Mouse (Mus musculus): ENCODE data around the gene D2hgdh.
"Not testable (repeated sequence)": the region's sequence is repeated elsewhere in the genome, so short reads cannot be mapped to it uniquely, and the experiment has no call there.

Gene D2hgdh

DNA sequence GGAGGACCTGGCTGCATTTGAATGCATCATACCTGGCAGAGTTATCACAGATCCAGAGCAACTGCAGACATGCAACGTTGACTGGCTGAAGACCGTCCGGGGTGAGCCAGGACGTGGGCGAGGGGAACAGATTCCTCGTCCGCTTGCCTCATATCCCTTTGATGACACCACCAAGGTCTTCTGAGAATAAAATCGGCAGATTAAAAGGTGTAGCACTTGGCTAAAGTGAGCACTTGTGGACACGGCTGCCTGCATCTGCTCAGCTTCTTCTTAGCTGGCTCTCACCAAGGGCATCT is 1.8 kb downstream of the D2hgdh start:
- no peak for DNase-seq (ENCODE audit: low spot score in 2 of 2)

DNA sequence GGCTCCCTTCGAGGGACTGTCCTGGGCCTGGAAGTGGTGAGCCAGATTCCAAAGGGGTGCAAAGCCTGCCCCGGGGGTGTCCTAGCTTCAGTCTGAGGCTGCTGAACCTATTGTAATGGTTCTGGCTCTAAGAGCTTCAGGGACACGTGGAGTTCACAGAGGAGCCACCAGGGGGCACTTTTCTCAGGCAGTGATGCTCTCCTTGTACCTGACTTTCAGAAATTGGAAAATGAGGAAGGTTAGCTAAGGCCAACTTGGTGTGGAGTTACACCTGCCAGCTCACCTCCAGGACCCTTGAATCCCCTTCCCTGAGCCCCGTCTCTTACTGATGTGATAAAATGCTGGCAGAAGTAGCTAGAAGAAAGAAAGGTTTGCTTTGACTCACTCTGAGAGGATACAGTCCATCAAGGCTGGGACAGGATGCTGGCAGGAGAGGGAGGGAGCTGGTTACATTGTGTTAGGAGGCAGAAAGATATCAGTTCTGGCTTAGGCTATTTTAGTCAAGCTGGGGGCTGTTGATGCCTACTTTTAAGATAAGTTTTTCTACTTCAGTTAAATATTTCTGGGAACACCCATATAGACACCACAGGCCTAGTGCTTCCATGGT is 8.1 kb downstream of the D2hgdh start:
- not testable (repeated sequence) for DNase-seq (ENCODE audit: low spot score in 2 of 2)

DNA sequence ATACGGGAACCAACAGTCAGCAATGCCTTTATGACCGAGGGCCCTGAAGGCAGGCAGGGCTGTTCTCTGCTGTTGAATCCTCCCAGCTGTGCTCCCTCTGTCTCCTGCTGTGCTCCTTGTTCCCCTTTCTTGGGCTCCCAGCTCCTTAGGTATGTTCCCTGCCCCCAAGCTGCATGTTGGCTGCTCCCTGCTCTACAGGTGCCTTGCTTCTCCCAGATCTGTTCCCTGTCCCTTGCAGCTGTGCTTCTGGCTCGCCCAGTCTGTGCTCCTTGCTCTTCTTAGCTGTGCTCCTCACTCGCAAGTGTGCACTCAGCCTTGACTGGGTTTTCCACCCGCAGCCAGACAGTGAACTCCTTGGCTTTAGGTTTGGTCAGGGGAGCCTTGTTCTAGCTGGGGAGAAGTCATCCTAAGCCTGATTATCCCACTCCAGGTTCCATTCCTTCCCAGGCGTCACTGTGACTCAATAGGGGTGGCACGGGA is 10.0 kb downstream of the D2hgdh start:
- no peak for DNase-seq (ENCODE audit: low spot score in 2 of 2)

- no peak for DNase-seq (ENCODE audit: low spot score in 2 of 2)
These were observed 10.5 kb downstream of the D2hgdh start for GRCm38 (mm10) chr1:93835211-93835610.

GRCm38 (mm10) chr1:93835876-93836531 is 11.3 kb downstream of the D2hgdh start:
- DNase-seq (ENCODE audit: low spot score in 2 of 2), result no peak

- no peak for DNase-seq (ENCODE audit: low spot score in 2 of 2)
These were observed 11.8 kb downstream of the D2hgdh start for GRCm38 (mm10) chr1:93836532-93836913.

DNA sequence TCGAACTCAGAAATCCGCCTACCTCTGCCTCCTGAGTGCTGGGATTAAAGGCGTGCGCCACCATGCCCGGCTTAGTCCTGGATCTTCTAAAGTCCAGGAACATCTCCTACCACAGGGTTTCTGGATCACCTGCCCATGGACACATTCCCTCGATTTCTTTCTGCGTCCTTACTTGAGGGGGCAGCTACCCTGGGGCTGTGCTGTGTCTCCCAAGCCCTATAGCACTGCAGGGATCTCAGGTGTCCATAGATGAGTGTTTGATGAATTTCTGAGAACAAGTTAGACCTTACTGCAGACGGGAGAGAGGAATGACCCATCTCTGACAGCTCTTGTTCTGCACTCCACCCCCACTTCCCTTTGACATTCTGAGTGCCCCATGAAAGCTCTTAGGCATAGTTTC is 12.6 kb downstream of the D2hgdh start:
- no peak for DNase-seq (ENCODE audit: low spot score in 2 of 2)

- DNase-seq (ENCODE audit: low spot score in 2 of 2), result not testable (repeated sequence)
These were observed 13.9 kb downstream of the D2hgdh start for GRCm38 (mm10) chr1:93838569-93838968.

DNA sequence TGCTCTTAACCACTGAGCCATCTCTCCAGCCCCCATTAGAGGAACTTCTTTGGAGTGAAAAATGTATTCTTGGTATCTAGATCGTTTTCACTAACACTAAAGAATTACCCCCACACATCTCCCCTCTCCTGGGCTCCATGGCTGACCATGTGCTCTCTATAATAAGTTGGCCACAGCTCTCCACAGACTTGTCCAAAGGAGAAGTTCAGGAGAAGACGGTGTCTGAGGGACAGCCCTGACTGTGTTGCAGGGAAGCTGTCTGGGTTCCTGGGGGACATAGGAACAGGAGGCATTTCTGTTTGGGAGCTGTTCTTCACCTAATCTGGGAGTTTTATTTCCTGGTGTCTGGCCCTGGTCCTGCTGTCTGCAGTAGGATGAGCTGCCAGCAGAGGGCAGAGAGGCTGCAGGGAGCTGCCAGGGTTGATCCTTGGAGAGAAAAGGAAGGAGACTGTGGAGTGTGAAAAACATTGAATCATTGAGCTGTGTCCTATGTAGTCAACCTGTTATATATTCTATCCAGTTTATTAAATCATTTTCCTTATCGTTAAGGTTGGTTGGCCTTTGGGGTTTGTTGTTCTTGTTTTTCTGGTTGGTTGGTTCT is 21.2 kb downstream of the D2hgdh start:
- DNase-seq (ENCODE audit: low spot score in 2 of 2), result not testable (repeated sequence)

DNA sequence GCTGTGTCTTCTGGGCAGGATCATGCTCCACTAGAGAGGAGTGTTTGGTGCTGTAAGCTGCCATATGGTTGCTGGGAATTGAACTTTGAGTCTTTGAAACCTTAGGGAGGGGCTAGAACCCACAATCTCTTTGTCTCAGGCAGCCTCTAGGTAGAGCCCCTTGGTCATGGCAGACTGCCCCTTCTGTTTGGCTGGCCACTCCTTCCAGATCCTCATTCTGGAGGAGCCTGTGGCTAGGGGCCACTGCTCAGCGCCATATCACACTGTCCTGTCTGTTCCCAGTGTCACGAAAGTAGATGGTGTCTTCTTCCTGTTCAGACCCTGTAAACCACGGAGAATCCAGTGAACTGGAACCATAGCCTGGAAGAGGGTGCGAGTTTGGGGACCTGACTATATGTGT is 31.1 kb downstream of the D2hgdh start:
- not testable (repeated sequence) for DNase-seq (ENCODE audit: low spot score in 2 of 2)

DNA sequence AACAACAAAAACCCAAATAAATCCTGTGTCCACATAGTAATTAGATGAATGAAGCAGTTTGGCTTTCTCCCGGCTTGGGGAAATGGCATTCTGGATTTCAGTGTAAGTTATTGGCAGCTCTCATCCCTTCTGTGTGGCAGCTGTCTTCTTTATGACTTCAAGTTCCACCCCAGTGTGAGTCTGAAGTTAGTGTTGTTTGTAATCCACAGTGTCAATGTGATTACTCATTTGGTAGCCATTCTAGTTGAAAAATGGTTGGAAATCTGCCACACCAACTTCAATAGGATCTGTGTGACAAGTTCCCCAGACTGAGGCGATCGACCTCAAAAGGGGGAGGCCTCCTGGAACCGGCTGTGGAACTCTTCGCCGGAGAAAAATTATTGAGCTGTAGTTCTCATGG is 32.7 kb downstream of the D2hgdh start:
- DNase-seq (ENCODE audit: low spot score in 2 of 2), result no peak

DNA sequence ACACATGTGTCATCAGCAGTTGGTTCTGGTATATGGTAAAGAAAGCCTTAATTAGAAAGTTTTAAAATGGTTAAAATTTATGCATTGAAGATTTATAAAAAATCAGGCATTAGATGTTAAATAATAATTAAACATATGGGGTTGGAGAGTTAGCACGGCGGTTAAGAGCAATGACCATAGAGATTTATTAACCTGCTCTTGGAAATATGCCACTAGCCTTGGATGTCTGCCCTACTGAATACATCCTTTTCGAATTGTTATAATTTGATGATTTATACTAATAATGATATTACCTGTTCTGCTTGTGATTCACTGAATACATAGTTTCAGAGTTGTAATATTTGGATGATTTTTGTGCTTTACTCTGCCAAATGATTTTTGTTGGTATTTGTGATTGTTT is 33.3 kb downstream of the D2hgdh start:
- no peak for DNase-seq (ENCODE audit: low spot score in 2 of 2)

- DNase-seq (ENCODE audit: low spot score in 2 of 2), result no peak
These were observed 34.9 kb downstream of the D2hgdh start for GRCm38 (mm10) chr1:93859619-93860018.

GRCm38 (mm10) chr1:93861048-93861447 is 36.3 kb downstream of the D2hgdh start, which contains the start of gene Gal3st2:
Gal3st2 (plus strand) TSS chr1:93861306.
- not testable (repeated sequence) for DNase-seq (ENCODE audit: low spot score in 2 of 2)

- DNase-seq (ENCODE audit: low spot score in 2 of 2), result not testable (repeated sequence)
These were observed 46.9 kb downstream of the D2hgdh start for GRCm38 (mm10) chr1:93871594-93872105.

DNA sequence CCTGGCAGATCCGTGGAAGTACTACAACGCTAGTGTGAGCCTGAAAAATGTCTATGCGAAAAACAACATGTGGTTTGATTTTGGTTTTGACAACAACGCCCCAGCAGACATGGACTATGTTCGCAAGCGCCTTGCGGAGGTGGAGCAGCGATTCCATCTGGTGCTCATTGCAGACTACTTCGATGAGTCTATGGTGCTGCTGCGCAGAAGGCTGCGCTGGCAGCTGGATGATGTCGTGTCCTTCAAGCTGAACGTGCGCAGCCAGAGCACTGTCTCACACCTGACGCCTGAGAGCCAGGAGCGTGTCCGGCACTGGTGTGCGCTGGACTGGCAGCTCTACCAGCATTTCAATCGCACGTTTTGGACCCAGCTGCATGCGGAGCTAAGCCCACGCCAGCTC is 49.7 kb downstream of the D2hgdh start:
- not testable (repeated sequence) for DNase-seq (ENCODE audit: low spot score in 2 of 2)

DNA sequence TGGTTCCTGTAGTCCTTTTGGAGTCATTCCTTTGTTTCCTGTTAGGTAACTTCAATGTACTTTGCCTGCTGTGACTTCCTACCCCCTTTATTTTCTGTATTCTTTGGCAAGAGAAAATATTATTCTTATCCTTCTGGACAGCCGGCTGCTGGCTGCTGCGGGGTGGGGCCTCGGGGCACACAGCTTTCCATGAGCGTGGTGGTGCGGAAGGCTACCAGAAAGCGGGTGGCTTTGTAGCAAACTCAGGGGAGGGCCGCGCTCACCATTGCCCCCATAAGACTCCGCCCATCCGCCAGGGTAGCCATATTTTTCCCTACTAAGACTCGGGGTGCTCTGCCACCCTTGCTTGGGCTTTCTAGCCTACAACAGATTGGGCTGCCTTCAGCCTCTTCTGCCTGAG is 57.1 kb downstream of the D2hgdh start:
- DNase-seq (ENCODE audit: low spot score in 2 of 2), result not testable (repeated sequence)

GRCm38 (mm10) chr1:93890936-93891335 is 66.2 kb downstream of the D2hgdh start:
- not testable (repeated sequence) for DNase-seq (ENCODE audit: low spot score in 2 of 2)

DNA sequence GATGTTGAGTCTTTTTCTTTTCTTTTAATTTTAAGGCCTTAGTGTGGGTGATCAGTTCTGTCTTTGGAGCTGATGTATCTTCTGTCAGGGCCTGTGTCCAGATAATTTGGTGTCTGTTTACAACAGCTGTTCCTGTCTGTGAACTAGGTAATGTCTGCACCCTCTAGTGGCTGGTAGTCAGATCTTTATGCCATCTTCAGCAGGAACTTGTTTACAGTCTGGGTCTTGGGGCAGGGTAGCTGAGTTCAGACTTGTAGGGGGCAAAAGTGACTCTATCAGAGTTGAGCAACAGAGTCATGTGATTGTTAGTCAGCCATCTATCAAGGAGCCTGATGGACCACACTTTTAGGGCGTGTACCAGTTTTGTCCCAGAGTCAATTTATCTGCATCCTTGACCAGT is 72.7 kb downstream of the D2hgdh start:
- DNase-seq (ENCODE audit: low spot score in 2 of 2), result not testable (repeated sequence)

DNA sequence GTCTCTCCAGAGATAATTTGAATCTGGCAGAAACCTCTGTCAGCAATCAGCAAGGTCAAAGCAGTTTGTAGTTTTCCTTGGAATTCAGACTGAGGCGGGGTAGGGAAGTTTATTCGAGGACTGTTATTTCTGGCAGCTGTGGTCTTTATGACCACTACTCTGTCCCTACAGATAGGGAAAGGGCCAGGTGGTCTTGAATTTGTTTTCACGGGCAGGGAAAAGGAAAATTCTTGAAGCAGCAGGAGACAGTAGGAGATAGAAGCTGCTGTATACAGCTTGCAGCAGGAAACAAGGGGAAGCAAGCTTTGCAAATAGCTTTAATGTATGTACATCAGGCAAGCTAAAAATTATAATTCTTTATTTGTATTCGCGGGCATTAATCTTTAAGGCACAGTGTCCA is 76.6 kb downstream of the D2hgdh start:
- DNase-seq (ENCODE audit: low spot score in 2 of 2), result not testable (repeated sequence)

Measured in spleen, postnatal 14 days (tissue).